Mouse (Mus musculus): ENCODE results near the gene Mrs2. TPM values are rescaled to one million over a fixed set of nuclear protein-coding genes. Genes with fewer than 3 reads are reported as not detected.
"Not testable (repeated sequence)": the region's sequence is repeated elsewhere in the genome, so short reads cannot be mapped to it uniquely, and the experiment has no call there.

The Mrs2 gene
- polyA plus RNA-seq, 1 experiment from 2014 or later: 21.1 TPM

GRCm38 (mm10) chr13:24999538-24999937, 20.6 kb downstream of the Mrs2 start:
- Histone ChIP-seq H3K9ac (ENCODE audit: low read depth, low read length) (no peak overlapping the region), H3K4me1 (ENCODE audit: control insufficient read depth, insufficient read depth, low read length) (no peaks in the 10 kb centered on the region), H3K36me3 (ENCODE audit: control insufficient read depth, insufficient read depth, low read length) (peaks cover 44% of the 10 kb centered on the region), H3K4me2 (no peak overlapping the region), H3K4me3 (ENCODE audit: low read depth, low read length) (no peak overlapping the region), H3K27ac (ENCODE audit: low read depth, low read length) (no peak overlapping the region), H3K9me3 (replicated peaks; ENCODE audit: control insufficient read depth, low read length) (no peaks in the 10 kb centered on the region), H3K27me3 (ENCODE audit: control insufficient read depth, insufficient read depth, low read length) (no peaks in the 10 kb centered on the region)
- no peak for ATAC-seq (replicated peaks; ENCODE audit: insufficient number of reproducible peaks, low FRiP score, low TSS enrichment)
- 66% methylated on average over 2 of the region's 2 CpGs for WGBS (ENCODE audit: insufficient replicate concordance)

DNA sequence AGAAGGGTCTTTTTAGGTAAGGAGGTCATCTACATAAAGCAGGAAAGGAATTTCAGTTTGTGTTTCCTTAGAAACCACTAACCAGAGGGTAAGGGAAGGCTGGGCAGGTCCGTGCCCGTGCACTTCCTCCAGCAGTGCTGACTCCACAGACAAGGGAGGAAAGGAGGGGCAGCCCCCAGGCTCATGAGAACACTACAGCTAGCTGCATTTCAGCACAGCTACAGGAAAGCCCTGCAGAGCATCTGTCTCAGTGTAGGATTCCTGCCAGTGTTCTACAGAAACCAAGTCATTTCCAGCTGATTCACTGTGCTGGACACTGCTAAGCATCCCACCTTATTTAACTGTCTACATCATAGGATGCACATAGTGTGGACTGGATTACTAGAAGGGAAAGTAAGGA, 27.0 kb downstream of the Mrs2 start:
- WGBS (ENCODE audit: insufficient replicate concordance): 59% methylated on average over 2 of the region's 2 CpGs
- no peak for ATAC-seq (replicated peaks; ENCODE audit: insufficient number of reproducible peaks, low FRiP score, low TSS enrichment)
- Histone ChIP-seq H3K4me3 (ENCODE audit: low read depth, low read length) (no peak overlapping the region), H3K4me1 (ENCODE audit: control insufficient read depth, insufficient read depth, low read length) (no peaks in the 10 kb centered on the region), H3K4me2 (no peak overlapping the region), H3K9ac (ENCODE audit: low read depth, low read length) (no peak overlapping the region), H3K27me3 (ENCODE audit: control insufficient read depth, insufficient read depth, low read length) (no peaks in the 10 kb centered on the region), H3K36me3 (ENCODE audit: control insufficient read depth, insufficient read depth, low read length) (peaks cover 32% of the 10 kb centered on the region), H3K27ac (ENCODE audit: low read depth, low read length) (no peak overlapping the region), H3K9me3 (replicated peaks; ENCODE audit: control insufficient read depth, low read length) (no peaks in the 10 kb centered on the region)

GRCm38 (mm10) chr13:24989006-24989405, 31.2 kb downstream of the Mrs2 start:
- ATAC-seq (replicated peaks; ENCODE audit: insufficient number of reproducible peaks, low FRiP score, low TSS enrichment): no peak
- Histone ChIP-seq H3K36me3 (ENCODE audit: control insufficient read depth, insufficient read depth, low read length) (peaks cover 2% of the 10 kb centered on the region), H3K4me2 (no peak overlapping the region), H3K27ac (ENCODE audit: low read depth, low read length) (no peak overlapping the region), H3K4me3 (ENCODE audit: low read depth, low read length) (no peak overlapping the region), H3K27me3 (ENCODE audit: control insufficient read depth, insufficient read depth, low read length) (no peaks in the 10 kb centered on the region), H3K9ac (ENCODE audit: low read depth, low read length) (no peak overlapping the region), H3K9me3 (replicated peaks; ENCODE audit: control insufficient read depth, low read length) (no peaks in the 10 kb centered on the region), H3K4me1 (ENCODE audit: control insufficient read depth, insufficient read depth, low read length) (no peaks in the 10 kb centered on the region)
- WGBS (ENCODE audit: insufficient replicate concordance): 85% methylated on average over 6 of the region's 6 CpGs

GRCm38 (mm10) chr13:24988391-24988790, 31.8 kb downstream of the Mrs2 start:
- Histone ChIP-seq H3K4me2 (no peak overlapping the region), H3K9me3 (replicated peaks; ENCODE audit: control insufficient read depth, low read length) (no peaks in the 10 kb centered on the region), H3K9ac (ENCODE audit: low read depth, low read length) (no peak overlapping the region), H3K36me3 (ENCODE audit: control insufficient read depth, insufficient read depth, low read length) (no peaks in the 10 kb centered on the region; the same call in none of the 2 replicates), H3K4me3 (ENCODE audit: low read depth, low read length) (no peak overlapping the region), H3K27ac (ENCODE audit: low read depth, low read length) (no peak overlapping the region), H3K4me1 (ENCODE audit: control insufficient read depth, insufficient read depth, low read length) (no peaks in the 10 kb centered on the region), H3K27me3 (ENCODE audit: control insufficient read depth, insufficient read depth, low read length) (no peaks in the 10 kb centered on the region)
- WGBS (ENCODE audit: insufficient replicate concordance): 31% methylated on average over 7 of the region's 7 CpGs
- ATAC-seq (replicated peaks; ENCODE audit: insufficient number of reproducible peaks, low FRiP score, low TSS enrichment): no peak

DNA sequence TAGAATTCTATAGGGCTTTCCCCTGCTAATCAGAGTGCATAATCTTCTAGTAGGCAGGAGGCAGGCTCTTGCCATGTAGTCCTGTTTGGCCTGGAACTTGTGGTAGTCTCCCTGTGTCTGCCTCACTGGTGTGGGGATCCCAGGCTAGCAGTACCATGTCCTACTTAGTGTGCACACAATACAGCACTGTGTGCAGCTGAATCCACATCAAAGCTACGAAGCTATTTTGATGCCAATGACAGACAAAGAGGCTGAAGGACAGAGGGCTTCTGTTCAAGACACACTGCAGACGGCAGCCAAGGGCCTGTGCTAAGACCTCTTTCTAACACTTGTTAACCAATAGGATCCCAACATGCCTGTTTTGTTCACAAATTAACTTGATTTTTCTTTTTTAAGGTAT, 34.7 kb downstream of the Mrs2 start:
- WGBS (ENCODE audit: insufficient replicate concordance): 65% methylated on average over 2 of the region's 2 CpGs

GRCm38 (mm10) chr13:24981031-24981430, 39.1 kb downstream of the Mrs2 start:
- no peak for ATAC-seq (replicated peaks; ENCODE audit: insufficient number of reproducible peaks, low FRiP score, low TSS enrichment)
- Histone ChIP-seq H3K4me3 (ENCODE audit: low read depth, low read length) (no peak overlapping the region), H3K36me3 (ENCODE audit: control insufficient read depth, insufficient read depth, low read length) (no peaks in the 10 kb centered on the region), H3K9ac (ENCODE audit: low read depth, low read length) (no peak overlapping the region), H3K27ac (ENCODE audit: low read depth, low read length) (no peak overlapping the region), H3K4me1 (ENCODE audit: control insufficient read depth, insufficient read depth, low read length) (no peaks in the 10 kb centered on the region), H3K4me2 (no peak overlapping the region), H3K9me3 (replicated peaks; ENCODE audit: control insufficient read depth, low read length) (no peaks in the 10 kb centered on the region), H3K27me3 (ENCODE audit: control insufficient read depth, insufficient read depth, low read length) (no peaks in the 10 kb centered on the region)
- WGBS (ENCODE audit: insufficient replicate concordance): 84% methylated on average over 6 of the region's 6 CpGs

More for the DNA sequence above, 34.7 kb downstream of the Mrs2 start:
- no peak overlapping the region for H3K4me3 ChIP-seq (ENCODE audit: low read depth, low read length)
- H3K9ac ChIP-seq (ENCODE audit: low read depth, low read length): no peak overlapping the region
- H3K4me1 ChIP-seq (ENCODE audit: control insufficient read depth, insufficient read depth, low read length): no peaks in the 10 kb centered on the region
- H3K27ac ChIP-seq (ENCODE audit: low read depth, low read length): no peak overlapping the region
- H3K4me2 ChIP-seq: no peak overlapping the region
- no peaks in the 10 kb centered on the region; the same call in 1 of the 2 replicates for H3K36me3 ChIP-seq (ENCODE audit: control insufficient read depth, insufficient read depth, low read length)
- H3K9me3 ChIP-seq (replicated peaks; ENCODE audit: control insufficient read depth, low read length): no peaks in the 10 kb centered on the region
- H3K27me3 ChIP-seq (ENCODE audit: control insufficient read depth, insufficient read depth, low read length): no peaks in the 10 kb centered on the region
- ATAC-seq (replicated peaks; ENCODE audit: insufficient number of reproducible peaks, low FRiP score, low TSS enrichment): no peak

GRCm38 (mm10) chr13:24977820-24978342, 42.3 kb downstream of the Mrs2 start:
- Histone ChIP-seq H3K4me1 (ENCODE audit: control insufficient read depth, insufficient read depth, low read length) (no peaks in the 10 kb centered on the region), H3K9me3 (replicated peaks; ENCODE audit: control insufficient read depth, low read length) (no peaks in the 10 kb centered on the region), H3K4me3 (ENCODE audit: low read depth, low read length) (no peak overlapping the region), H3K4me2 (no peak overlapping the region), H3K9ac (ENCODE audit: low read depth, low read length) (no peak overlapping the region), H3K36me3 (ENCODE audit: control insufficient read depth, insufficient read depth, low read length) (no peaks in the 10 kb centered on the region), H3K27me3 (ENCODE audit: control insufficient read depth, insufficient read depth, low read length) (no peaks in the 10 kb centered on the region), H3K27ac (ENCODE audit: low read depth, low read length) (no peak overlapping the region)
- no peak for ATAC-seq (replicated peaks; ENCODE audit: insufficient number of reproducible peaks, low FRiP score, low TSS enrichment)
- WGBS (ENCODE audit: insufficient replicate concordance): 78% methylated on average over 5 of the region's 5 CpGs

DNA sequence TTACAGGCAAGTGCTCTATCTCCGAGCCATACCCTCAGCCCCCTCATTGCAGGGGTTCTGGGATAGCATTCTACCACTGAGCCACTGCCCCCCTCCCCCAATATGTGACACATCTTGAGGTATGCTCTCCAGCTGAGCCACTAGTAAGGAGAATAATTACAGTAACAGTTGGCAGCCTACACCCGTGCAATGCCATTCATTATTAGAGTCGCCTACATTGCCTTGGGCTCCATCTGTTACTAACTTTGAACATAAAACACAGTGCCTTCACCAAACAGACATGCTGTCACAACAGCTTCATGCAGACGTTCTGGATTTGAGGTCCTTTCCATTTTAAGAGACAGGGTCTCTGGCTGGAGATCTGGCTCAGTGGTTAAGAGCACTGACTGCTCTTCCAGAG, 43.8 kb downstream of the Mrs2 start:
- Histone ChIP-seq H3K9me3 (replicated peaks; ENCODE audit: control insufficient read depth, low read length) (no peaks in the 10 kb centered on the region), H3K4me1 (ENCODE audit: control insufficient read depth, insufficient read depth, low read length) (no peaks in the 10 kb centered on the region), H3K9ac (ENCODE audit: low read depth, low read length) (no peak overlapping the region), H3K36me3 (ENCODE audit: control insufficient read depth, insufficient read depth, low read length) (no peaks in the 10 kb centered on the region), H3K4me3 (ENCODE audit: low read depth, low read length) (no peak overlapping the region), H3K27ac (ENCODE audit: low read depth, low read length) (no peak overlapping the region), H3K4me2 (no peak overlapping the region), H3K27me3 (ENCODE audit: control insufficient read depth, insufficient read depth, low read length) (no peaks in the 10 kb centered on the region)
- no peak for ATAC-seq (replicated peaks; ENCODE audit: insufficient number of reproducible peaks, low FRiP score, low TSS enrichment)
- WGBS (ENCODE audit: insufficient replicate concordance): 78% methylated on average over 4 of the region's 4 CpGs

DNA sequence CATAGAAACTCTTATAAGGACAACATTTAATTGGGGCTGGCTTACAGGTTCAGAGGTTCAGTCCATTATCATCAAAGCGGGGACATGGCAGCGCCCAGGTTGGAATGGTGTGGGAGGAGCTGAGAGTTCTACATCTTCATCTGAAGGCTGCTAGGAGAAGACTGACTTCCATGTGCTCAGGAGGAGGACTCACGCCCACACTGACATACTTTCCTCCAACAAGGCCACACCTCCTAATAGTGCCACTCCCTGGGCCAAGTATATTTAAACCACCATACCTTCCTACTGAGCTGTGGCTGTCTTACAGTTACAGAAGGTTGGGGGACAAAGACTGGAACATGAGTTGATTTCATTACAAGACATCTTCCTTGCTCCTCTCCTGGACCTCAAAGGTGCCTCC, 48.4 kb downstream of the Mrs2 start:
- ATAC-seq (replicated peaks; ENCODE audit: insufficient number of reproducible peaks, low FRiP score, low TSS enrichment); H3K9ac ChIP-seq (ENCODE audit: low read depth, low read length); H3K27ac ChIP-seq (ENCODE audit: low read depth, low read length); H3K4me3 ChIP-seq (ENCODE audit: low read depth, low read length); H3K4me2 ChIP-seq; H3K9me3 ChIP-seq (replicated peaks; ENCODE audit: control insufficient read depth, low read length); H3K36me3 ChIP-seq (ENCODE audit: control insufficient read depth, insufficient read depth, low read length); H3K27me3 ChIP-seq (ENCODE audit: control insufficient read depth, insufficient read depth, low read length); H3K4me1 ChIP-seq (ENCODE audit: control insufficient read depth, insufficient read depth, low read length): not testable (repeated sequence)
- WGBS (ENCODE audit: insufficient replicate concordance): 70% methylated on average over 3 of the region's 3 CpGs

All from heart, embryonic 11.5 days (tissue).